In genomic region chr3:69315810-69316390, GRCm38 (mm10) we compare ENCODE assay signal across 8 mouse cellular contexts. TPM values are rescaled to one million over a fixed set of nuclear protein-coding genes. Genes with fewer than 3 reads are reported as not detected.
A peak's percentile ranks its signal among the peaks of the same experiment; 100 is the strongest.
DNase-seq lines count a peak whose midpoint lies in the region; ATAC-seq and TF ChIP-seq lines count a peak whose summit lies in the region.

No protein-coding gene starts in this region.

- no peak for ATAC-seq in forebrain, postnatal 0 days

- H3K4me1 ChIP-seq in heart, embryonic 10.5 days, result peaks cover 16% of the 10 kb centered on the region
- H3K4me1 ChIP-seq in forebrain, postnatal 0 days (ENCODE audit: insufficient read depth), result peaks cover 10% of the 10 kb centered on the region

- peak; percentile 78 for DNase-seq in heart, embryonic 10.5 days (ENCODE audit: low spot score)
- DNase-seq in heart, postnatal 25 days (ENCODE audit: low spot score), result no peak
- peak; percentile 4 for DNase-seq in ES-CJ7 (ENCODE audit: low read depth, low spot score)
- DNase-seq in forebrain, postnatal 0 days, result no peak
- no peak for DNase-seq in right cerebral cortex, postnatal 36 days (ENCODE audit: low spot score in 2 of 2)
- DNase-seq in gastrocnemius, postnatal 36 days, result no peak
- no peak for DNase-seq in testis, postnatal 10 days (ENCODE audit: low spot score)

- H3K9ac ChIP-seq in forebrain, postnatal 0 days, result peak overlapping the region; percentile 87

- peak overlapping the region; percentile 72 for H3K4me3 ChIP-seq in heart, embryonic 10.5 days
- H3K4me3 ChIP-seq in forebrain, postnatal 0 days (ENCODE audit: low read depth, low read length), result peak overlapping the region; percentile 92
- H3K4me3 ChIP-seq in macrophage (ENCODE audit: inconsistent target), result peak overlapping the region; percentile 90

- no peaks in the 10 kb centered on the region for H3K36me3 ChIP-seq in heart, embryonic 10.5 days
- H3K36me3 ChIP-seq in forebrain, postnatal 0 days (ENCODE audit: insufficient read depth), result no peaks in the 10 kb centered on the region
- H3K36me3 ChIP-seq in macrophage (ENCODE audit: inconsistent target), result no peaks in the 10 kb centered on the region

- no peaks in the 10 kb centered on the region for H3K27me3 ChIP-seq in heart, embryonic 10.5 days (ENCODE audit: insufficient read depth, poor library complexity, severe bottlenecking)
- no peaks in the 10 kb centered on the region for H3K27me3 ChIP-seq in forebrain, postnatal 0 days (ENCODE audit: insufficient read depth, low read length)

- peak overlapping the region; percentile 92 for H3K4me2 ChIP-seq in forebrain, postnatal 0 days (ENCODE audit: low read depth)

- no peaks in the 10 kb centered on the region for H3K9me3 ChIP-seq in heart, embryonic 10.5 days
- H3K9me3 ChIP-seq in forebrain, postnatal 0 days (ENCODE audit: low read length), result no peaks in the 10 kb centered on the region

- no peak for TF ChIP-seq CTCF in forebrain, postnatal 0 days (IDR thresholded peaks at IDR 0.05; ENCODE audit: low read depth)

- H3K27ac ChIP-seq in heart, embryonic 10.5 days, result peak overlapping the region; percentile 97
- peak overlapping the region; percentile 91 for H3K27ac ChIP-seq in forebrain, postnatal 0 days (ENCODE audit: low read depth, low read length)
- peak overlapping the region; percentile 88 for H3K27ac ChIP-seq in macrophage

- WGBS in heart, embryonic 10.5 days, result 2% methylated on average over 18 of the region's 18 CpGs
- 3% methylated on average over 18 of the region's 18 CpGs for WGBS in forebrain, postnatal 0 days
- 2% methylated on average over 18 of the region's 18 CpGs for WGBS in macrophage (ENCODE audit: missing documents)

- no peaks in the 10 kb centered on the region for H3K79me2 ChIP-seq in macrophage (ENCODE audit: inconsistent target)

- intact Hi-C loops in heart, postnatal 25 days (cut with DNase I), result loop anchor here (5.0 kb wide), 2 partner anchors 189 to 406 kb away; partner anchors contain the start of genes Kpna4 and Nmd3
- intact Hi-C loops in gastrocnemius, postnatal 36 days (cut with DNase I), result loop anchor here (2.0 to 10.0 kb wide), 3 partner anchors 46 to 191 kb away; partner anchors contain the start of gene Kpna4

RNA-seq across cellular contexts. Expression of gene Ppm1l, which starts 0.8 kb away (rescaled TPM):
- polyA plus RNA-seq in heart, embryonic 10.5 days (2016; fragmentation: Nextera tagmentation; extraction: Ambion mirVana), result 5.8 and 7.1 TPM in 2 replicates
- total RNA-seq in heart, postnatal 25 days (2021), result 10 to 100 TPM; 23.6 to 24.5 TPM
- 21.6 and 27.6 TPM in 2 replicates for total RNA-seq in forebrain, postnatal 0 days (2014; rRNA removed)
- 13.2 and 19.2 TPM in 2 replicates for polyA plus RNA-seq in forebrain, postnatal 0 days (2015; fragmentation: Nextera tagmentation; extraction: Ambion mirVana)
- 1 to 10 TPM in 4 of 26 experiments, under 1 TPM in 21, not detected in 1; 0.06 to 2.9 (median 0.26) TPM for total RNA-seq in macrophage (2018; cell fraction: chromatin; rRNA removed)
- under 1 TPM; 0.11 to 0.52 (median 0.23) TPM for total RNA-seq in macrophage (2018; cell fraction: cytosol; rRNA removed)
- 1 to 10 TPM in 2 of 26 experiments, under 1 TPM in 24; 0.23 to 1.4 (median 0.39) TPM for total RNA-seq in macrophage (2018; cell fraction: nucleus; rRNA removed)
- polyA plus RNA-seq in macrophage (2018), result 0.16 to 0.44 TPM (median 0.20 TPM) in 3 replicates
- total RNA-seq in gastrocnemius, postnatal 36 days (2021), result 10 to 100 TPM; 71.0 to 77.5 TPM

Comparison
In these comparisons a context has a peak if more than half of its experiments do, and no peak if none do; other contexts are left out.
1. DNase-seq: peak in heart, embryonic 10.5 days (single experiment) and ES-CJ7 (single experiment); none in heart, postnatal 25 days (single experiment), forebrain, postnatal 0 days (single experiment), right cerebral cortex, postnatal 36 days (0 of 2), gastrocnemius, postnatal 36 days (0 of 2) and testis, postnatal 10 days (single experiment).
2. Peak in every context shown above with its lines, with median percentiles within 50 percentile points of each other: H3K27ac ChIP-seq and H3K4me3 ChIP-seq.